Mouse (Mus musculus): ENCODE results near the gene Htra2. TPM values are rescaled to one million over a fixed set of nuclear protein-coding genes. Genes with fewer than 3 reads are reported as not detected.

Htra2 gene
- polyA plus RNA-seq, 1 experiment from 2014 or later: 61.8 TPM

- Histone ChIP-seq H3K27ac (ENCODE audit: low read length) (no peak overlapping the region), H3K36me3 (ENCODE audit: control insufficient read depth, insufficient read depth, low read length) (no peaks in the 10 kb centered on the region), H3K27me3 (ENCODE audit: control insufficient read depth, insufficient read depth, low read depth, low read length) (no peaks in the 10 kb centered on the region), H3K4me3 (ENCODE audit: low read length) (no peak overlapping the region), H3K9me3 (ENCODE audit: control insufficient read depth, low read length) (no peaks in the 10 kb centered on the region), H3K4me2 (ENCODE audit: low read depth, low read length) (no peak overlapping the region), H3K4me1 (replicated peaks; ENCODE audit: control insufficient read depth, insufficient read depth, low read length) (peaks cover 22% of the 10 kb centered on the region), H3K9ac (ENCODE audit: low read length) (no peak overlapping the region)
- ATAC-seq (ENCODE audit: low read depth): no peak
- WGBS: 41% methylated on average over 10 of the region's 10 CpGs
Measured at GRCm38 (mm10) chr6:83029777-83030176, 25.3 kb downstream of the Htra2 start.

- Histone ChIP-seq H3K4me1 (replicated peaks; ENCODE audit: control insufficient read depth, insufficient read depth, low read length) (peaks cover 17% of the 10 kb centered on the region), H3K36me3 (ENCODE audit: control insufficient read depth, insufficient read depth, low read length) (no peaks in the 10 kb centered on the region), H3K27ac (ENCODE audit: low read length) (no peak overlapping the region), H3K27me3 (ENCODE audit: control insufficient read depth, insufficient read depth, low read depth, low read length) (no peaks in the 10 kb centered on the region), H3K4me2 (ENCODE audit: low read depth, low read length) (no peak overlapping the region), H3K9me3 (ENCODE audit: control insufficient read depth, low read length) (no peaks in the 10 kb centered on the region), H3K4me3 (ENCODE audit: low read length) (no peak overlapping the region), H3K9ac (ENCODE audit: low read length) (peak overlapping the region; percentile 45; the same call in 1 of the 2 replicates)
- WGBS: 16% methylated on average over 7 of the region's 9 CpGs
- ATAC-seq (ENCODE audit: low read depth): peak; percentile 35
Measured at GRCm38 (mm10) chr6:83027706-83028105, 27.4 kb downstream of the Htra2 start.

- Histone ChIP-seq H3K4me2 (ENCODE audit: low read depth, low read length) (no peak overlapping the region), H3K36me3 (ENCODE audit: control insufficient read depth, insufficient read depth, low read length) (no peaks in the 10 kb centered on the region), H3K4me3 (ENCODE audit: low read length) (no peak overlapping the region), H3K9me3 (ENCODE audit: control insufficient read depth, low read length) (no peaks in the 10 kb centered on the region), H3K4me1 (replicated peaks; ENCODE audit: control insufficient read depth, insufficient read depth, low read length) (peaks cover 14% of the 10 kb centered on the region), H3K27me3 (ENCODE audit: control insufficient read depth, insufficient read depth, low read depth, low read length) (no peaks in the 10 kb centered on the region), H3K27ac (ENCODE audit: low read length) (no peak overlapping the region), H3K9ac (ENCODE audit: low read length) (peak overlapping the region; percentile 45; the same call in 1 of the 2 replicates)
- no peak for ATAC-seq (ENCODE audit: low read depth)
- 78% methylated on average over 8 of the region's 8 CpGs for WGBS
Measured at GRCm38 (mm10) chr6:83027293-83027692, 27.8 kb downstream of the Htra2 start.

GRCm38 (mm10) chr6:83025221-83025620 lies 29.9 kb downstream of the Htra2 start:
- no peaks in the 10 kb centered on the region for H3K27me3 ChIP-seq (ENCODE audit: control insufficient read depth, insufficient read depth, low read depth, low read length)
- H3K4me1 ChIP-seq (replicated peaks; ENCODE audit: control insufficient read depth, insufficient read depth, low read length): peaks cover 8% of the 10 kb centered on the region
- ATAC-seq (ENCODE audit: low read depth): no peak
- 83% methylated on average over 4 of the region's 4 CpGs for WGBS
- H3K4me3 ChIP-seq (ENCODE audit: low read length): no peak overlapping the region
- H3K27ac ChIP-seq (ENCODE audit: low read length): no peak overlapping the region
- no peak overlapping the region for H3K9ac ChIP-seq (ENCODE audit: low read length)
- H3K36me3 ChIP-seq (ENCODE audit: control insufficient read depth, insufficient read depth, low read length): no peaks in the 10 kb centered on the region
- no peaks in the 10 kb centered on the region for H3K9me3 ChIP-seq (ENCODE audit: control insufficient read depth, low read length)
- H3K4me2 ChIP-seq (ENCODE audit: low read depth, low read length): no peak overlapping the region

GRCm38 (mm10) chr6:83024421-83024820 lies 30.7 kb downstream of the Htra2 start:
- ATAC-seq (ENCODE audit: low read depth): no peak
- no peaks in the 10 kb centered on the region for H3K9me3 ChIP-seq (ENCODE audit: control insufficient read depth, low read length)
- H3K27me3 ChIP-seq (ENCODE audit: control insufficient read depth, insufficient read depth, low read depth, low read length): no peaks in the 10 kb centered on the region
- H3K4me1 ChIP-seq (replicated peaks; ENCODE audit: control insufficient read depth, insufficient read depth, low read length): peaks cover 8% of the 10 kb centered on the region
- WGBS: 57% methylated on average over 4 of the region's 4 CpGs
- no peak overlapping the region for H3K27ac ChIP-seq (ENCODE audit: low read length)
- H3K4me3 ChIP-seq (ENCODE audit: low read length): no peak overlapping the region
- H3K4me2 ChIP-seq (ENCODE audit: low read depth, low read length): no peak overlapping the region
- no peaks in the 10 kb centered on the region for H3K36me3 ChIP-seq (ENCODE audit: control insufficient read depth, insufficient read depth, low read length)
- no peak overlapping the region for H3K9ac ChIP-seq (ENCODE audit: low read length)

GRCm38 (mm10) chr6:83023786-83024185 lies 31.3 kb downstream of the Htra2 start:
- Histone ChIP-seq H3K9ac (ENCODE audit: low read length) (no peak overlapping the region), H3K9me3 (ENCODE audit: control insufficient read depth, low read length) (no peaks in the 10 kb centered on the region), H3K27me3 (ENCODE audit: control insufficient read depth, insufficient read depth, low read depth, low read length) (no peaks in the 10 kb centered on the region), H3K36me3 (ENCODE audit: control insufficient read depth, insufficient read depth, low read length) (no peaks in the 10 kb centered on the region), H3K4me3 (ENCODE audit: low read length) (no peak overlapping the region), H3K4me1 (replicated peaks; ENCODE audit: control insufficient read depth, insufficient read depth, low read length) (peaks cover 8% of the 10 kb centered on the region), H3K4me2 (ENCODE audit: low read depth, low read length) (no peak overlapping the region), H3K27ac (ENCODE audit: low read length) (no peak overlapping the region)
- no peak for ATAC-seq (ENCODE audit: low read depth)
- WGBS: 85% methylated on average over 2 of the region's 2 CpGs

- Histone ChIP-seq H3K27ac (ENCODE audit: low read length) (no peak overlapping the region), H3K9ac (ENCODE audit: low read length) (no peak overlapping the region), H3K4me2 (ENCODE audit: low read depth, low read length) (no peak overlapping the region), H3K4me3 (ENCODE audit: low read length) (no peak overlapping the region), H3K27me3 (ENCODE audit: control insufficient read depth, insufficient read depth, low read depth, low read length) (no peaks in the 10 kb centered on the region), H3K9me3 (ENCODE audit: control insufficient read depth, low read length) (no peaks in the 10 kb centered on the region), H3K36me3 (ENCODE audit: control insufficient read depth, insufficient read depth, low read length) (no peaks in the 10 kb centered on the region), H3K4me1 (replicated peaks; ENCODE audit: control insufficient read depth, insufficient read depth, low read length) (peaks cover 5% of the 10 kb centered on the region)
- 84% methylated on average over 9 of the region's 9 CpGs for WGBS
- ATAC-seq (ENCODE audit: low read depth): no peak
Measured at GRCm38 (mm10) chr6:83023008-83023407, 32.1 kb downstream of the Htra2 start.

- Histone ChIP-seq H3K9me3 (ENCODE audit: control insufficient read depth, low read length) (no peaks in the 10 kb centered on the region), H3K27me3 (ENCODE audit: control insufficient read depth, insufficient read depth, low read depth, low read length) (no peaks in the 10 kb centered on the region), H3K4me1 (replicated peaks; ENCODE audit: control insufficient read depth, insufficient read depth, low read length) (no peaks in the 10 kb centered on the region), H3K4me2 (ENCODE audit: low read depth, low read length) (no peak overlapping the region), H3K9ac (ENCODE audit: low read length) (no peak overlapping the region), H3K4me3 (ENCODE audit: low read length) (no peak overlapping the region), H3K36me3 (ENCODE audit: control insufficient read depth, insufficient read depth, low read length) (no peaks in the 10 kb centered on the region), H3K27ac (ENCODE audit: low read length) (no peak overlapping the region)
- WGBS: 71% methylated on average over 4 of the region's 4 CpGs
- no peak for ATAC-seq (ENCODE audit: low read depth)
Measured at GRCm38 (mm10) chr6:83020836-83021593, 34.1 kb downstream of the Htra2 start.

GRCm38 (mm10) chr6:83020121-83020520 lies 35.0 kb downstream of the Htra2 start:
- WGBS: 81% methylated on average over 6 of the region's 6 CpGs
- Histone ChIP-seq H3K36me3 (ENCODE audit: control insufficient read depth, insufficient read depth, low read length) (no peaks in the 10 kb centered on the region), H3K4me3 (ENCODE audit: low read length) (no peak overlapping the region), H3K4me2 (ENCODE audit: low read depth, low read length) (no peak overlapping the region), H3K4me1 (replicated peaks; ENCODE audit: control insufficient read depth, insufficient read depth, low read length) (no peaks in the 10 kb centered on the region), H3K9ac (ENCODE audit: low read length) (no peak overlapping the region), H3K27me3 (ENCODE audit: control insufficient read depth, insufficient read depth, low read depth, low read length) (no peaks in the 10 kb centered on the region), H3K9me3 (ENCODE audit: control insufficient read depth, low read length) (no peaks in the 10 kb centered on the region), H3K27ac (ENCODE audit: low read length) (no peak overlapping the region)
- no peak for ATAC-seq (ENCODE audit: low read depth)

Measured in lung, embryonic 16.5 days (tissue).